Mouse (Mus musculus) monocyte, adult 59 days (primary cell): Measurements from ENCODE around the gene Snx21. TPM values are rescaled to one million over a fixed set of nuclear protein-coding genes. Genes with fewer than 3 reads are reported as not detected.

Experiments
- total RNA-seq, 2 experiments: library from RNA; stranded (reverse); gene quantifications; one replicate each; pipeline ENCODE4 v1.2.4; 2023

Snx21 gene
- total RNA-seq: 10 to 100 TPM; 12.5 to 16.9 TPM

GRCm38 (mm10) chr2:164785481-164786387, at the start of gene Snx21:
TSS of gene Snx21 (plus strand) at chr2:164785823.

GRCm38 (mm10) chr2:164745843-164746479, 39.7 kb upstream of the Snx21 start, which contains the start of the genes Wfdc3 and Dnttip1:
TSS of gene Wfdc3 (minus strand) at chr2:164745931.
TSS of gene Dnttip1 (plus strand) at chr2:164745983.

GRCm38 (mm10) chr2:164769258-164770037, 16.2 kb upstream of the Snx21 start, which contains the start of gene Ube2c:
TSS of gene Ube2c (plus strand) at chr2:164769898.

GRCm38 (mm10) chr2:164779481-164780086, 6.0 kb upstream of the Snx21 start, which contains the start of gene Tnnc2:
TSS of gene Tnnc2 (minus strand) at chr2:164779967.

GRCm38 (mm10) chr2:164804533-164805331, 19.1 kb downstream of the Snx21 start, which contains the start of the genes Acot8 and Zswim3:
TSS of gene Acot8 (minus strand) at chr2:164804882.
TSS of gene Zswim3 (plus strand) at chr2:164805098.

GRCm38 (mm10) chr2:164822636-164823165, 37.1 kb downstream of the Snx21 start, which contains the start of gene Zswim1:
TSS of gene Zswim1 (plus strand) at chr2:164822686.

GRCm38 (mm10) chr2:164828437-164828836, 42.8 kb downstream of the Snx21 start, which contains the start of gene Spata25:
TSS of gene Spata25 (minus strand) at chr2:164828537.

GRCm38 (mm10) chr2:164832748-164833301, 47.2 kb downstream of the Snx21 start, which contains the start of gene Ctsa:
TSS of gene Ctsa (plus strand) at chr2:164832873.

GRCm38 (mm10) chr2:164833314-164833959, 47.8 kb downstream of the Snx21 start, which contains the start of gene Neurl2:
TSS of gene Neurl2 (minus strand) at chr2:164833456.

Other genes starting within 250 kb of the Snx21 start
- not detected for gene Wfdc2, start 223.4 kb upstream of the Snx21 start, total RNA-seq
- gene Spint3, start 212.4 kb upstream of the Snx21 start, total RNA-seq: not detected
- not detected for gene Wfdc6a, start 200.4 kb upstream of the Snx21 start, total RNA-seq
- gene Eppin, start 192.2 kb upstream of the Snx21 start, total RNA-seq: not detected
- not detected for gene Wfdc6b, start 172.3 kb upstream of the Snx21 start, total RNA-seq
- gene Wfdc8, start 172.2 kb upstream of the Snx21 start, total RNA-seq: not detected
- not detected for gene Wfdc16, start 147.0 kb upstream of the Snx21 start, total RNA-seq
- gene Wfdc10, start 129.8 kb upstream of the Snx21 start, total RNA-seq: not detected
- gene Wfdc9, start 129.2 kb upstream of the Snx21 start, total RNA-seq: not detected
- gene Wfdc11, start 111.7 kb upstream of the Snx21 start, total RNA-seq: not detected
- gene Wfdc13, start 100.7 kb upstream of the Snx21 start, total RNA-seq: not detected
- gene Spint4, start 87.3 kb upstream of the Snx21 start, total RNA-seq: not detected
- gene Spint5, start 70.5 kb upstream of the Snx21 start, total RNA-seq: not detected
- not detected for gene Wfdc3, start 39.9 kb upstream of the Snx21 start, total RNA-seq
- gene Dnttip1, start 39.8 kb upstream of the Snx21 start, total RNA-seq: 10 to 100 TPM; 32.0 to 44.8 TPM
- gene Ube2c, start 15.9 kb upstream of the Snx21 start, total RNA-seq: 1 to 10 TPM; 3.0 TPM
- gene Tnnc2, start 5.9 kb upstream of the Snx21 start, total RNA-seq: not detected
- gene Acot8, start 19.1 kb downstream of the Snx21 start, total RNA-seq: 10 to 100 TPM; 29.8 to 33.3 TPM
- gene Zswim3, start 19.3 kb downstream of the Snx21 start, total RNA-seq: 1 to 10 TPM; 2.8 to 3.1 TPM
- 1 to 10 TPM; 4.7 to 5.0 TPM for gene Zswim1, start 36.9 kb downstream of the Snx21 start, total RNA-seq
- 1 to 10 TPM in 1 of 2 experiments, not detected in 1; 1.2 TPM for gene Spata25, start 42.7 kb downstream of the Snx21 start, total RNA-seq
- 100 to 1,000 TPM; 707 to 727 TPM for gene Ctsa, start 47.0 kb downstream of the Snx21 start, total RNA-seq
- 1 to 10 TPM; 8.6 to 9.2 TPM for gene Neurl2, start 47.6 kb downstream of the Snx21 start, total RNA-seq
- gene Pltp, start 71.9 kb downstream of the Snx21 start, total RNA-seq: 100 to 1,000 TPM; 140 to 168 TPM
- gene Pcif1, start 93.5 kb downstream of the Snx21 start, total RNA-seq: 10 to 100 TPM; 63.6 to 70.6 TPM
- gene Zfp335, start 125.9 kb downstream of the Snx21 start, total RNA-seq: 10 to 100 TPM; 38.3 to 38.8 TPM
- gene Mmp9, start 155.0 kb downstream of the Snx21 start, total RNA-seq: under 1 TPM; 0.50 to 0.76 TPM
- gene Slc12a5, start 175.0 kb downstream of the Snx21 start, total RNA-seq: under 1 TPM; 0.18 to 1.00 TPM
- 10 to 100 TPM; 34.4 to 35.2 TPM for gene Ncoa5, start 249.0 kb downstream of the Snx21 start, total RNA-seq